Mouse (Mus musculus) C2C12 (cell line): Measurements from ENCODE around the gene Osbpl9.

ENCODE experiments used
- CEBPB ChIP-seq: IDR thresholded peaks from one replicate; pipeline ENCODE4 v1.6.1; 2011; ENCODE audit warnings: low read depth, mild to moderate bottlenecking, control low read depth, moderate library complexity
- CTCF ChIP-seq: IDR thresholded peaks from one replicate; pipeline ENCODE4 v1.5.1; 2011; ENCODE audit not compliant: control insufficient read depth, insufficient read depth, insufficient read length
- FOSL1 ChIP-seq: IDR thresholded peaks from one replicate; pipeline ENCODE4 v1.8.0; 2011; ENCODE audit warnings: mild to moderate bottlenecking, low read length; ENCODE audit not compliant: poor library complexity, insufficient read depth, severe bottlenecking
- MAX ChIP-seq: IDR thresholded peaks from one replicate; pipeline ENCODE4 v1.6.1; 2011; ENCODE audit warnings: mild to moderate bottlenecking, control low read depth
- MYOD1 ChIP-seq: IDR thresholded peaks from one replicate; pipeline ENCODE4 v1.6.1; 2011; ENCODE audit warnings: low read depth; ENCODE audit not compliant: control insufficient read depth, insufficient read length
- MYOG ChIP-seq: IDR thresholded peaks from one replicate; pipeline ENCODE4 v1.6.1; 2011; ENCODE audit not compliant: control insufficient read depth, insufficient read length; ENCODE audit errors: extremely low read depth
- USF1 ChIP-seq: IDR thresholded peaks from one replicate; pipeline ENCODE4 v1.6.1; 2011; ENCODE audit warnings: low read depth, mild to moderate bottlenecking, control low read depth, moderate library complexity

GRCm38 (mm10) chr4:109059255-109059821 is 142.7 kb downstream of the Osbpl9 start:
- TF ChIP-seq CTCF: no peak
- no peak for TF ChIP-seq MYOD1
- no peak for TF ChIP-seq FOSL1
- TF ChIP-seq CEBPB: no peak
- no peak for TF ChIP-seq MAX
- TF ChIP-seq USF1: no peak
- TF ChIP-seq MYOG: no peak
